Mouse (Mus musculus) stomach, postnatal 0 days (tissue): ENCODE data around the gene Mttp. TPM values are rescaled to one million over a fixed set of nuclear protein-coding genes. Genes with fewer than 3 reads are reported as not detected.

Experiments
- ATAC-seq: fragments of 200-750 bp; cut with Nextera tagmentation; 2 replicates; pipeline ENCODE4 v1.8.0; 2017; ENCODE audit not compliant: low FRiP score, low TSS enrichment
- DNase-seq: peaks from one replicate; pipeline ENCODE4 v3.0.0-alpha.2; 2016; ENCODE audit warnings: low spot score
- H3K27ac ChIP-seq: fragments of 300-500 bp; sonication (generic); replicated peaks from 2 replicates; pipeline ENCODE4 v1.5.1; 2014; ENCODE audit warnings: mild to moderate bottlenecking, control low read depth
- H3K27me3 ChIP-seq: fragments of 300-500 bp; sonication (generic); 2 replicates; pipeline ENCODE4 v1.6.1; 2014; ENCODE audit warnings: low read length; ENCODE audit not compliant: control insufficient read depth, insufficient read depth
- H3K36me3 ChIP-seq: fragments of 300-500 bp; sonication (generic); 2 replicates; pipeline ENCODE4 v1.6.1; 2014; ENCODE audit warnings: low read length, mixed read lengths; ENCODE audit not compliant: control insufficient read depth, insufficient read depth
- H3K4me1 ChIP-seq: fragments of 300-500 bp; sonication (generic); replicated peaks from 2 replicates; pipeline ENCODE4 v1.6.1; 2014; ENCODE audit warnings: antibody characterized with exemption; ENCODE audit not compliant: control insufficient read depth, insufficient read depth
- H3K4me2 ChIP-seq: fragments of 300-500 bp; sonication (generic); replicated peaks from 2 replicates; pipeline ENCODE4 v1.6.1; 2014; ENCODE audit warnings: low read depth, mild to moderate bottlenecking, control low read depth, moderate library complexity
- H3K4me3 ChIP-seq: fragments of 300-500 bp; sonication (generic); 2 replicates; pipeline ENCODE4 v1.5.1; 2014; ENCODE audit warnings: low read depth, low read length, control low read depth
- H3K9ac ChIP-seq: fragments of 300-500 bp; sonication (generic); 2 replicates; pipeline ENCODE4 v1.6.1; 2014; ENCODE audit warnings: mild to moderate bottlenecking, low read length, control low read depth, mixed read lengths
- H3K9me3 ChIP-seq: fragments of 300-500 bp; sonication (generic); 2 replicates; pipeline ENCODE4 v1.6.1; 2016; ENCODE audit warnings: low read length; ENCODE audit not compliant: control insufficient read depth
- CTCF ChIP-seq: IDR thresholded peaks from 2 replicates; pipeline ENCODE4 v1.5.1; 2016; ENCODE audit warnings: antibody characterized with exemption, low read depth, mild to moderate bottlenecking, moderate library complexity
- EP300 ChIP-seq: optimal IDR thresholded peaks from 2 replicates; pipeline ENCODE3; 2016; ENCODE audit warnings: antibody characterized with exemption
- WGBS: fragments of 180-500 bp; shearing (Covaris S2); extraction: QIAGEN DNeasy Blood & Tissue Kit; methylation state at CpG from one replicate; pipeline ENCODE4 v1.1.7; 2014; 5-methylcytosine and 5-hydroxymethylcytosine counted together
- polyA plus RNA-seq: library from polyadenylated mRNA; unstranded; fragments of >200 nt; fragmentation: Nextera tagmentation; extraction: Ambion mirVana; gene quantifications from 2 replicates; pipeline ENCODE4 v1.2.1, GENCODE M21; 2015

The Mttp gene
- 14.1 TPM in 2 replicates for polyA plus RNA-seq

- Histone ChIP-seq H3K36me3 (0 out of 2 replicates have a peak, but pooled peaks cover 3% of the 10 kb centered on the region), H3K4me2 (peak within 1 kb of the TSS; percentile 53), H3K27me3 (no peaks in the 10 kb centered on the region), H3K4me1 (no peaks in the 10 kb centered on the region), H3K27ac (peak within 1 kb of the TSS; percentile 98), H3K9ac (peak within 1 kb of the TSS; percentile 66), H3K4me3 (peak within 1 kb of the TSS; percentile 47), H3K9me3 (no peaks in the 10 kb centered on the region)
- no peak for TF ChIP-seq EP300
- peak; percentile 86 for TF ChIP-seq CTCF
- ATAC-seq (no peak), DNase-seq (peak; percentile 68)
- WGBS: under 1% methylated on average over 8 of the region's 8 CpGs
These were observed at the start of gene Mttp for GRCm38 (mm10) chr3:138144642-138145171. TSS of gene Mttp (minus strand) at chr3:138144968.

- DNase-seq: no peak
- Histone ChIP-seq H3K9me3 (no peaks in the 10 kb centered on the region), H3K4me1 (no peaks in the 10 kb centered on the region), H3K4me2 (no peak within 1 kb of the TSS), H3K9ac (no peak within 1 kb of the TSS), H3K27ac (no peak within 1 kb of the TSS), H3K4me3 (no peak within 1 kb of the TSS), H3K36me3 (no peaks in the 10 kb centered on the region), H3K27me3 (no peaks in the 10 kb centered on the region)
- TF ChIP-seq EP300: no peak
- no peak for TF ChIP-seq CTCF
- ATAC-seq: no peak
- 79% methylated on average over 15 of the region's 15 CpGs for WGBS
These were observed 49.0 kb upstream of the Mttp start, which contains the start of gene 4930579F01Rik for GRCm38 (mm10) chr3:138193683-138194302. TSS of gene 4930579F01Rik (minus strand) at chr3:138193825.

GRCm38 (mm10) chr3:138192260-138192659, 47.5 kb upstream of the Mttp start:
- H3K4me1 ChIP-seq: no peaks in the 10 kb centered on the region
- DNase-seq (no peak), ATAC-seq (no peak)
- no peaks in the 10 kb centered on the region for H3K27me3 ChIP-seq
- no peak overlapping the region for H3K9ac ChIP-seq
- H3K4me3 ChIP-seq: no peak overlapping the region
- TF ChIP-seq EP300 (no peak), CTCF (no peak)
- no peak overlapping the region for H3K27ac ChIP-seq
- H3K36me3 ChIP-seq: no peaks in the 10 kb centered on the region
- 59% methylated on average over 7 of the region's 7 CpGs for WGBS
- H3K4me2 ChIP-seq: no peak overlapping the region
- H3K9me3 ChIP-seq: no peaks in the 10 kb centered on the region

- WGBS: 84% methylated on average over 26 of the region's 26 CpGs
- Histone ChIP-seq H3K27ac (no peak overlapping the region), H3K9me3 (no peaks in the 10 kb centered on the region), H3K4me3 (no peak overlapping the region), H3K9ac (no peak overlapping the region), H3K4me1 (no peaks in the 10 kb centered on the region), H3K36me3 (no peaks in the 10 kb centered on the region), H3K27me3 (no peaks in the 10 kb centered on the region), H3K4me2 (no peak overlapping the region)
- TF ChIP-seq CTCF (no peak), EP300 (no peak)
- ATAC-seq: no peak
- no peak for DNase-seq
These were observed 41.5 kb upstream of the Mttp start for GRCm38 (mm10) chr3:138185995-138186930.

- no peaks in the 10 kb centered on the region for H3K9me3 ChIP-seq
- H3K4me2 ChIP-seq: no peak overlapping the region
- no peak overlapping the region for H3K9ac ChIP-seq
- TF ChIP-seq CTCF (no peak), EP300 (no peak)
- no peak overlapping the region for H3K4me3 ChIP-seq
- no peaks in the 10 kb centered on the region for H3K36me3 ChIP-seq
- no peaks in the 10 kb centered on the region for H3K27me3 ChIP-seq
- WGBS: 18% methylated on average over 4 of the region's 4 CpGs
- ATAC-seq (0 out of 2 replicates have a peak, but pooled peaks have one; percentile 56), DNase-seq (peak; percentile 48)
- no peaks in the 10 kb centered on the region for H3K4me1 ChIP-seq
- no peak overlapping the region for H3K27ac ChIP-seq
These were observed 40.5 kb upstream of the Mttp start for GRCm38 (mm10) chr3:138185290-138185689.

GRCm38 (mm10) chr3:138183371-138183770, 38.6 kb upstream of the Mttp start:
- Histone ChIP-seq H3K9ac (no peak overlapping the region), H3K4me2 (no peak overlapping the region), H3K4me3 (no peak overlapping the region), H3K4me1 (no peaks in the 10 kb centered on the region), H3K27ac (no peak overlapping the region), H3K9me3 (no peaks in the 10 kb centered on the region), H3K27me3 (no peaks in the 10 kb centered on the region), H3K36me3 (no peaks in the 10 kb centered on the region)
- ATAC-seq: no peak
- WGBS: 74% methylated on average over 7 of the region's 7 CpGs
- TF ChIP-seq EP300: no peak
- no peak for TF ChIP-seq CTCF
- DNase-seq: no peak
